Mouse (Mus musculus) neural tube, embryonic 13.5 days (tissue): ENCODE measurements around the gene Sh3bp4. TPM values are rescaled to one million over a fixed set of nuclear protein-coding genes. Genes with fewer than 3 reads are reported as not detected.
A peak's percentile ranks its signal among the peaks of the same experiment; 100 is the strongest.

Experiments
- ATAC-seq: fragments of 200-750 bp; cut with Nextera tagmentation; 2 replicates; pipeline ENCODE4 v1.8.0; 2017; ENCODE audit warnings: low read depth, mild to moderate bottlenecking, moderate TSS enrichment, moderate library complexity
- H3K27ac ChIP-seq: fragments of 300-500 bp; sonication (generic); replicated peaks from 2 replicates; pipeline ENCODE4 v1.5.1; 2015; ENCODE audit warnings: moderate library complexity, mild to moderate bottlenecking, inconsistent platforms
- H3K27me3 ChIP-seq: fragments of 300-500 bp; sonication (generic); 2 replicates; pipeline ENCODE4 v1.6.1; 2015; ENCODE audit warnings: mild to moderate bottlenecking, inconsistent platforms
- H3K36me3 ChIP-seq: fragments of 300-500 bp; sonication (generic); 2 replicates; pipeline ENCODE4 v1.6.1; 2015; ENCODE audit warnings: mild to moderate bottlenecking, inconsistent platforms
- H3K4me1 ChIP-seq: fragments of 300-500 bp; sonication (generic); replicated peaks from 2 replicates; pipeline ENCODE4 v1.6.1; 2015; ENCODE audit warnings: inconsistent platforms
- H3K4me2 ChIP-seq: fragments of 300-500 bp; sonication (generic); 2 replicates; pipeline ENCODE4 v1.6.1; 2015; ENCODE audit warnings: inconsistent platforms, mild to moderate bottlenecking, moderate library complexity
- H3K4me3 ChIP-seq: fragments of 300-500 bp; sonication (generic); 2 replicates; pipeline ENCODE4 v1.5.1; 2015; ENCODE audit warnings: mild to moderate bottlenecking, inconsistent platforms
- H3K9ac ChIP-seq: fragments of 300-500 bp; sonication (generic); 2 replicates; pipeline ENCODE4 v1.6.1; 2015; ENCODE audit warnings: moderate library complexity, mild to moderate bottlenecking, inconsistent platforms
- H3K9me3 ChIP-seq: fragments of 300-500 bp; sonication (generic); 2 replicates; pipeline ENCODE4 v1.6.1; 2016; ENCODE audit warnings: inconsistent platforms
- WGBS: fragments of 180-500 bp; shearing (Covaris S2); methylation state at CpG from one replicate; pipeline ENCODE4 v1.1.7; 2015; 5-methylcytosine and 5-hydroxymethylcytosine counted together
- polyA plus RNA-seq: library from polyadenylated mRNA; unstranded; fragments of >200 nt; fragmentation: Nextera tagmentation; extraction: Ambion mirVana; gene quantifications from 2 replicates; pipeline ENCODE4 v1.2.1, GENCODE M21; 2015

The Sh3bp4 gene
- polyA plus RNA-seq, 1 experiment from 2014 or later, result 23.3 TPM

- WGBS, result 86% methylated on average over 12 of the region's 12 CpGs
- Histone ChIP-seq H3K4me2 (no peak overlapping the region), H3K4me3 (no peak overlapping the region), H3K27ac (0 out of 2 replicates have a peak overlapping the region, but pooled peaks have one; percentile 28), H3K9ac (no peak overlapping the region), H3K9me3 (no peaks in the 10 kb centered on the region), H3K4me1 (peaks cover 63% of the 10 kb centered on the region), H3K27me3 (no peaks in the 10 kb centered on the region), H3K36me3 (no peaks in the 10 kb centered on the region)
- no peak for ATAC-seq
Measured at GRCm38 (mm10) chr1:89103505-89103904, 33.3 kb downstream of the Sh3bp4 start.

- Histone ChIP-seq H3K9me3 (no peaks in the 10 kb centered on the region), H3K4me3 (no peak overlapping the region), H3K4me1 (peaks cover 71% of the 10 kb centered on the region), H3K9ac (no peak overlapping the region), H3K27me3 (no peaks in the 10 kb centered on the region), H3K4me2 (no peak overlapping the region), H3K36me3 (no peaks in the 10 kb centered on the region), H3K27ac (no peak overlapping the region)
- WGBS, result 81% methylated on average over 13 of the region's 13 CpGs
- no peak for ATAC-seq
Measured at GRCm38 (mm10) chr1:89104066-89104765, 34.0 kb downstream of the Sh3bp4 start.

GRCm38 (mm10) chr1:89105891-89106830, 35.9 kb downstream of the Sh3bp4 start:
- WGBS, result 86% methylated on average over 18 of the region's 18 CpGs
- Histone ChIP-seq H3K27ac (no peak overlapping the region), H3K4me1 (peaks cover 76% of the 10 kb centered on the region), H3K9ac (no peak overlapping the region), H3K9me3 (no peaks in the 10 kb centered on the region), H3K4me3 (no peak overlapping the region), H3K4me2 (no peak overlapping the region), H3K36me3 (no peaks in the 10 kb centered on the region), H3K27me3 (no peaks in the 10 kb centered on the region)
- no peak for ATAC-seq

- WGBS, result 73% methylated on average over 6 of the region's 6 CpGs
- Histone ChIP-seq H3K27ac (no peak overlapping the region), H3K9me3 (no peaks in the 10 kb centered on the region), H3K27me3 (no peaks in the 10 kb centered on the region), H3K4me1 (peaks cover 76% of the 10 kb centered on the region), H3K36me3 (no peaks in the 10 kb centered on the region), H3K4me3 (no peak overlapping the region), H3K9ac (no peak overlapping the region), H3K4me2 (no peak overlapping the region)
- no peak for ATAC-seq
Measured at GRCm38 (mm10) chr1:89107466-89107865, 37.3 kb downstream of the Sh3bp4 start.

- 0 out of 2 replicates have a peak, but pooled peaks cover 6% of the 10 kb centered on the region for H3K36me3 ChIP-seq
- no peaks in the 10 kb centered on the region for H3K27me3 ChIP-seq
- 24% methylated on average over 6 of the region's 6 CpGs for WGBS
- ATAC-seq, result no peak
- peak overlapping the region; percentile 23 for H3K9ac ChIP-seq
- no peaks in the 10 kb centered on the region for H3K9me3 ChIP-seq
- no peak overlapping the region for H3K4me2 ChIP-seq
- H3K27ac ChIP-seq, result no peak overlapping the region
- no peak overlapping the region for H3K4me3 ChIP-seq
- H3K4me1 ChIP-seq, result peaks cover 67% of the 10 kb centered on the region
Measured at GRCm38 (mm10) chr1:89108340-89108896, 38.2 kb downstream of the Sh3bp4 start.

GRCm38 (mm10) chr1:89109767-89110166, 39.6 kb downstream of the Sh3bp4 start:
- 45% methylated on average over 7 of the region's 7 CpGs for WGBS
- Histone ChIP-seq H3K4me1 (peaks cover 53% of the 10 kb centered on the region), H3K9ac (no peak overlapping the region), H3K9me3 (no peaks in the 10 kb centered on the region), H3K4me2 (no peak overlapping the region), H3K27ac (no peak overlapping the region), H3K4me3 (no peak overlapping the region), H3K27me3 (no peaks in the 10 kb centered on the region), H3K36me3 (0 out of 2 replicates have a peak, but pooled peaks cover 6% of the 10 kb centered on the region)
- ATAC-seq, result no peak

- 84% methylated on average over 6 of the region's 6 CpGs for WGBS
- Histone ChIP-seq H3K9ac (no peak overlapping the region), H3K36me3 (0 out of 2 replicates have a peak, but pooled peaks cover 6% of the 10 kb centered on the region), H3K9me3 (no peaks in the 10 kb centered on the region), H3K27ac (no peak overlapping the region), H3K27me3 (no peaks in the 10 kb centered on the region), H3K4me1 (peaks cover 42% of the 10 kb centered on the region), H3K4me2 (no peak overlapping the region), H3K4me3 (no peak overlapping the region)
- ATAC-seq, result no peak
Measured at GRCm38 (mm10) chr1:89110767-89111534, 40.7 kb downstream of the Sh3bp4 start.

- Histone ChIP-seq H3K9me3 (no peaks in the 10 kb centered on the region), H3K27me3 (no peaks in the 10 kb centered on the region), H3K27ac (no peak overlapping the region), H3K36me3 (0 out of 2 replicates have a peak, but pooled peaks cover 6% of the 10 kb centered on the region), H3K4me1 (peaks cover 37% of the 10 kb centered on the region), H3K4me2 (no peak overlapping the region), H3K4me3 (no peak overlapping the region), H3K9ac (no peak overlapping the region)
- ATAC-seq, result no peak
- 89% methylated on average over 1 of the region's 1 CpGs for WGBS
Measured at GRCm38 (mm10) chr1:89112544-89112943, 42.3 kb downstream of the Sh3bp4 start.

GRCm38 (mm10) chr1:89113731-89114130, 43.5 kb downstream of the Sh3bp4 start:
- WGBS, result 84% methylated on average over 3 of the region's 3 CpGs

GRCm38 (mm10) chr1:89117062-89117461, 46.8 kb downstream of the Sh3bp4 start:
- Histone ChIP-seq H3K4me3 (no peak overlapping the region), H3K36me3 (0 out of 2 replicates have a peak, but pooled peaks cover 6% of the 10 kb centered on the region), H3K27ac (no peak overlapping the region), H3K9ac (no peak overlapping the region), H3K4me2 (no peak overlapping the region), H3K9me3 (no peaks in the 10 kb centered on the region), H3K27me3 (no peaks in the 10 kb centered on the region), H3K4me1 (peaks cover 39% of the 10 kb centered on the region)
- ATAC-seq, result no peak
- 85% methylated on average over 5 of the region's 5 CpGs for WGBS

More at GRCm38 (mm10) chr1:89113731-89114130, 43.5 kb downstream of the Sh3bp4 start:
- Histone ChIP-seq H3K27me3 (no peaks in the 10 kb centered on the region), H3K36me3 (0 out of 2 replicates have a peak, but pooled peaks cover 6% of the 10 kb centered on the region), H3K27ac (no peak overlapping the region), H3K4me2 (no peak overlapping the region), H3K9me3 (no peaks in the 10 kb centered on the region), H3K4me3 (no peak overlapping the region), H3K4me1 (peaks cover 25% of the 10 kb centered on the region), H3K9ac (no peak overlapping the region)
- no peak for ATAC-seq

GRCm38 (mm10) chr1:89118076-89118475, 47.9 kb downstream of the Sh3bp4 start:
- Histone ChIP-seq H3K9ac (0 out of 2 replicates have a peak overlapping the region, but pooled peaks have one; percentile 17), H3K9me3 (no peaks in the 10 kb centered on the region), H3K27me3 (no peaks in the 10 kb centered on the region), H3K27ac (no peak overlapping the region), H3K36me3 (no peaks in the 10 kb centered on the region), H3K4me1 (peaks cover 44% of the 10 kb centered on the region), H3K4me3 (no peak overlapping the region), H3K4me2 (no peak overlapping the region)
- WGBS, result 88% methylated on average over 3 of the region's 3 CpGs
- no peak for ATAC-seq
